Mouse (Mus musculus) erythroblast, embryonic 14.5 days (primary cell): ENCODE measurements around the gene Osbpl9. TPM values are rescaled to one million over a fixed set of nuclear protein-coding genes. Genes with fewer than 3 reads are reported as not detected.

ENCODE experiments used
- H3K27me3 ChIP-seq: 2 replicates; pipeline ENCODE4 v1.6.1; 2012; ENCODE audit warnings: inconsistent platforms; ENCODE audit not compliant: control insufficient read depth
- H3K36me3 ChIP-seq: 2 replicates; pipeline ENCODE4 v1.6.1; 2012; ENCODE audit warnings: mild to moderate bottlenecking, inconsistent platforms; ENCODE audit not compliant: control insufficient read depth
- H3K4me1 ChIP-seq: 2 replicates; pipeline ENCODE4 v1.6.1; 2012; ENCODE audit warnings: inconsistent platforms; ENCODE audit not compliant: control insufficient read depth
- H3K4me3 ChIP-seq: replicated peaks from 2 replicates; pipeline ENCODE3; 2012; ENCODE audit warnings: moderate library complexity, mild to moderate bottlenecking, inconsistent platforms
- H3K9me3 ChIP-seq: 2 replicates; pipeline ENCODE4 v1.6.1; 2012; ENCODE audit warnings: low read length, inconsistent platforms, mixed read lengths; ENCODE audit not compliant: control insufficient read depth
- GATA1 ChIP-seq: IDR thresholded peaks from 2 replicates; pipeline ENCODE4 v1.6.1; 2012; ENCODE audit warnings: low read length, inconsistent platforms, mixed read lengths
- TAL1 ChIP-seq: IDR thresholded peaks from 3 replicates; pipeline ENCODE4 v1.6.1; 2012; ENCODE audit warnings: low read length, inconsistent platforms, mixed read lengths
- polyA plus RNA-seq: library from polyadenylated mRNA; stranded (reverse); fragments of >175 nt; gene quantifications from 2 replicates; pipeline ENCODE4 v1.2.3, GENCODE M21; 2012

Osbpl9 gene
- polyA plus RNA-seq, 1 experiment, result 0.47 TPM

DNA sequence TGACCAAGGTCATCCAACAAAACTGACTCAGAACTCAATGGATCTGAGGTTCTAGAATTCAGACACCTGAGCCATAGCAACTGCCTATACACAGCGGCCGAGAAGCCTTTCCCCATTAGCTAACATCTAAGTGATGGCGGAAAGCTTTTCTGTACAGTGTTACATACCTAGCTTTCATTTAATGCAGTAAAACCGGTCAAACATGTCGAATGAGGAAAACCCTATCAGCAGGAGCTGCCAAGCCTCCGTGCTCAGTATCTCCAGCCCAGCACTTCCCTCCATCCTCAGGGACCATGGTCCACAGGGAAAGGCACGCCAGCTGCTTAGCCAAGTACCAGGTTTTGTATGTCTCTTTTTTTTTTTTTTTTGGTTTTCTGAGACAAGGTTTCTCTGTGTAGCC lies 123.1 kb downstream of the Osbpl9 start:
- H3K9me3 ChIP-seq, result no peaks in the 10 kb centered on the region
- no peaks in the 10 kb centered on the region for H3K27me3 ChIP-seq
- H3K36me3 ChIP-seq, result peaks cover 53% of the 10 kb centered on the region
- no peak overlapping the region for H3K4me3 ChIP-seq
- no peak for TF ChIP-seq TAL1
- TF ChIP-seq GATA1, result no peak
- H3K4me1 ChIP-seq, result no peaks in the 10 kb centered on the region

DNA sequence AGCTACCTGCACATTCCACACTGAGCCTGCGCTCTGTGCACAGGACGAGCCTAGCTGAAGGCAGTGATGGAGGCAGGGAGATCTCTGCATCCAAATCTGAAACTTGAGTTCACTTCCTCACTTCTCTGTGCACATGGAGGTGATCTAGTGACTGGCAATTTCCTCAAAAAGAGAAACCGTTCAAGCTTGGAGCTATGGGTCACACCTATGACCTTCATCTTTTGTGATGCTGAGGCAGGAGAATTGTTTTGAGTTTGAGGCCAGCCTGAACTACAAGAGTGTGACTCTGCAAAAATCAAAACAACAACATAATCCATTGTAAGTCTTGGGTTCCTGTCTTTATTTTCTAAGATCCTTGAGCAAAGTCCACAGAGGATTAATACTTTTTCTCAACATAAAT lies 128.8 kb downstream of the Osbpl9 start:
- H3K9me3 ChIP-seq, result no peaks in the 10 kb centered on the region
- TF ChIP-seq TAL1, result no peak
- TF ChIP-seq GATA1, result no peak
- no peaks in the 10 kb centered on the region for H3K27me3 ChIP-seq
- no peak overlapping the region for H3K4me3 ChIP-seq
- H3K36me3 ChIP-seq, result peaks cover 46% of the 10 kb centered on the region
- H3K4me1 ChIP-seq, result no peaks in the 10 kb centered on the region

DNA sequence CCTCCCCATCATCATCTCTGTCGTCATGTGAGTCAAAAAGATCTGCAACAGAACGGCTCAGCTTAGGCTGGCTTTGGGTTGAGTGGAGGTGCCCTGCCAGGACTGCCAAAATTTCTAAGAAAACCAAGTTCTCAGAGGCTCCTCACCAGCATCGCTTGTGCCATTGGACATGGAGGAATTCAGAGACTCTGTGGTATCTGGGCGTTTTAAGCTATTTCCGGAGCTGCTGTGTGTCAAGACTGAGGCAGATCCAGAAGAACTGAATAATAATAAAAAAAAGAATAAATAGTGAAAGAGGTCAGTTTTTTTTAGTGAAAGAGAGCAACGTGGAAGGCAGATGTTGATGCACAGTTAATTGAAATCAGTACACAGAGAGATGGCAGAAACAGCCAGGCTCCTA lies 129.2 kb downstream of the Osbpl9 start:
- no peak for TF ChIP-seq GATA1
- TF ChIP-seq TAL1, result no peak
- peaks cover 50% of the 10 kb centered on the region for H3K36me3 ChIP-seq

DNA sequence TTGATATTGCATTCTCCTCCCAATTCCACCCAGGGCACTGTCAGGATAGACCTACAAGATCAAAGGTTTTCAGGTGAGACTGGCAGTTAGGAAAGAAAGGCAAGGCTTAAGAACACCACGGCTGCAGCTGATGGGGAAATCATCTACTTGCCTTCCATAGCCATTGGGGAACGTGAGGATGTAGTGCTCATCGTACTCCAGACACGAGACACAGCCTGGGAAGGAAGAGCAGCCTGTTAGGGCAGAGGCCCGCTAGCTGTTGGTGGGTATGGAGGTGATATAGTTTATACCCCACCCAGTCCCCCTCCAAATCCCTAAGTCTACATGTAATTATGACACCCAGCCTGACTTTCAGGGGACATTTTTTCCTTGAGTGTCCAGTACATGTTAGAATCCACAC lies 136.4 kb downstream of the Osbpl9 start:
- H3K27me3 ChIP-seq, result no peaks in the 10 kb centered on the region
- H3K4me1 ChIP-seq, result no peaks in the 10 kb centered on the region
- peaks cover 93% of the 10 kb centered on the region for H3K36me3 ChIP-seq
- H3K9me3 ChIP-seq, result no peaks in the 10 kb centered on the region
- H3K4me3 ChIP-seq, result no peak overlapping the region
- TF ChIP-seq TAL1 (no peak), GATA1 (no peak)

More for the DNA sequence above, 129.2 kb downstream of the Osbpl9 start:
- no peak overlapping the region for H3K4me3 ChIP-seq
- no peaks in the 10 kb centered on the region for H3K27me3 ChIP-seq
- no peaks in the 10 kb centered on the region for H3K4me1 ChIP-seq
- H3K9me3 ChIP-seq, result no peaks in the 10 kb centered on the region

DNA sequence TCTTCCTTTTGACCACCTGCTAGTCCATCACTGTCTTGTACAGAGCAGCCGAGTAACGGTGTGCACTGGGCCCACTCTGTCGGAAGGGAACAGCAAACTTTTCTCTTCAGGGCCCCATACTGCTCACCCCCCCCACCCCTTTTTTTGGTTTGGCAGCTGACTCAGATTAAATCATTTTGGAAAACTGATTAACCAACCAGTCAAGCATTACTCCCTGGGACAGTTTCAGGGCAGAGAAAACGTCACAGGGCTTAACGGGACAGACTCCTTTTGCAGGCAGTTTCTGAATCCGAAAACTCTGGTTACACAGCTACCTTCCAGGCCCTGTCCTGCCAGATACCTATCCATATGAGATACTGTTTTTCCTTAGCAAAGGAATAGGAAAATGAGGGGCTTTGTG lies 137.1 kb downstream of the Osbpl9 start:
- no peaks in the 10 kb centered on the region for H3K9me3 ChIP-seq
- no peaks in the 10 kb centered on the region for H3K4me1 ChIP-seq
- TF ChIP-seq TAL1, result no peak
- TF ChIP-seq GATA1, result no peak
- H3K4me3 ChIP-seq, result no peak overlapping the region
- peaks cover 93% of the 10 kb centered on the region for H3K36me3 ChIP-seq
- no peaks in the 10 kb centered on the region for H3K27me3 ChIP-seq

DNA sequence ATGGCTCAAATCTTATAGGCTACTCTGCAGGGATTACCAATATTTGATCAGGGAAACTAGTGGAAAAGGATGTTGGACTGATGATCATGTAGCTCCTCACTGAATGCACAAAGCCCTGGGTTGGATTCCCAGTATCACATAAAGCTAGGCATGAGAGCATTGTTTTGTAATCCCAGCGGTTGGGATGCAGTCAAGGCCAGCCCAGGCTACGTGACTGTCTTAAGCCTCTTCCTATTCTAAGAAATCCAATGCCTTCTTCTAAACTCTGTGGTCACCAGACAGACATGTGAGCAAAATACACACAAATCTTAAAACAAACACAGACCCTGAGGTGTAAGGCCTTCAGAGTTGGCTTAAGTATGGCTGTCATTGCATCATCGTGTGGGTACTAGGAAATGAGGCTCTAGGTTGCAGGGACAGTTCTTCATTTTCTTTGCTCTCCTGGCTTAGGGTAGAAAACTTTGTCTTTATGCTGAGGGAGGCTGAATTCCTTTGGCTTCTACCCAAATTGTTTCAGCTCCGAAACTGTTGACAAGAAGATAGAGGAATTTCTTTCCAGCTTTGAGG lies 142.7 kb downstream of the Osbpl9 start:
- Histone ChIP-seq H3K36me3 (peaks cover 99% of the 10 kb centered on the region), H3K4me3 (no peak overlapping the region), H3K27me3 (no peaks in the 10 kb centered on the region), H3K9me3 (no peaks in the 10 kb centered on the region), H3K4me1 (no peaks in the 10 kb centered on the region)
- TF ChIP-seq GATA1 (no peak), TAL1 (no peak)

DNA sequence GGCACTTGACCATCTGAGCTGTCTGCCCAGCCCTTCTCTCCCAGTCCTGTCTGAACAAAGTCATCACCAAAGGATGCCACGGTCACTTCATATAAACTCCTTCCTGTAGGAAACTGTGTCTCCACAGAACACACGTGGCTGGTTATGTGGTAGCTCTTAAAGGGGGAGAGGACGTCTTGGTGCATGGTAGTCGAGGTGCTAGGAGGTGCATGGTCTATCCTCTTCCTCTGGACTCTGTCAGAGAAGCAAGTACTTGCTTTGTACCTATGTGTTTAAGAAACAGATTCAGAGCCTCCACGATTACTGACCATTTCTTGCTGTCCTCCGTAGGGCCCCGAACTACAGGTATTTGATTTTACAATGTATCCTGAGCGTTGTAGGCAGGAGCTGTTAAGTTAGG lies 144.4 kb downstream of the Osbpl9 start:
- no peaks in the 10 kb centered on the region for H3K9me3 ChIP-seq
- TF ChIP-seq GATA1 (no peak), TAL1 (no peak)
- H3K4me1 ChIP-seq, result no peaks in the 10 kb centered on the region
- peaks cover 97% of the 10 kb centered on the region for H3K36me3 ChIP-seq
- no peaks in the 10 kb centered on the region for H3K27me3 ChIP-seq
- no peak overlapping the region for H3K4me3 ChIP-seq

DNA sequence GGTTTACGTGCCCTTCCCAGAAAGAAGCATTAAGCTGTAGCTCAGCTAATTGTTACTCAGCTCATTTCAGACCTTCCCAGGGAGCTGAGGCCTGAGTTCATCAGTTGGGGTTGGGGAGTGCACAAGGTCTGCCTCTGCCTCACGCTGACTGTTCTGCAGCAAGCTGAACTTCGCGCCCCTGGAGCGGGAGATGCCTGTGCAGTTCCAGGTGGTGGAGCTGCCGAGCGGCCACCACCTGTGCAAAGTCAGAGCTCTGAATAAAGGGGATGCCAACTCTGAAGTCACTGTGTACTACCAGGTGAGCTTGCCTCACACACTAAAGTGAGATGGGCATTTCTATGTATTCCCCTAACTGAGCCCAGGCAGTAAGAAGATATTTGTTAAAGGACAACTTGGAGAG lies 145.7 kb downstream of the Osbpl9 start:
- Histone ChIP-seq H3K36me3 (peaks cover 97% of the 10 kb centered on the region), H3K4me1 (no peaks in the 10 kb centered on the region), H3K4me3 (no peak overlapping the region), H3K9me3 (no peaks in the 10 kb centered on the region), H3K27me3 (no peaks in the 10 kb centered on the region)
- TF ChIP-seq TAL1 (no peak), GATA1 (no peak)

DNA sequence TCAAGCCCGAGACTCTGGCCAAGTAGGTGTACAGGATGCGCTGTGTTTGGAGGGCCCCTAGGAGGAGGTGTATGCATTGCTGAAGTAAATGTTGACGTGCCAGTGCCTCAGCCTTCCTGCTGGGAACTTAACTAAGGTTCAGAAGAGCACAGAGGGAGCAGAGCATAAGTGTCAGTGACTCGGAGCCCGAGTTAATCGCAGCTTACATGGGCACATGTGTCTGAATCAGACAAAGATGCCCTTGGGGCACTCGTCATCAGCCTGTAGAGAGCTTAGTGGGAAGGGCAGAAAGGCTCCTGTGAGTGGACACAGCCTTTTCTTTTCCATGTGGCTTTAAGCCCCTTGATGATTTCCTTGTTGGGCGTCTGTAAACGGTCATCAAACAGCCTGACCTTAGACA lies 148.1 kb downstream of the Osbpl9 start:
- no peak overlapping the region for H3K4me3 ChIP-seq
- no peaks in the 10 kb centered on the region for H3K27me3 ChIP-seq
- H3K4me1 ChIP-seq, result no peaks in the 10 kb centered on the region
- H3K36me3 ChIP-seq, result peaks cover 97% of the 10 kb centered on the region
- no peak for TF ChIP-seq GATA1
- H3K9me3 ChIP-seq, result no peaks in the 10 kb centered on the region

DNA sequence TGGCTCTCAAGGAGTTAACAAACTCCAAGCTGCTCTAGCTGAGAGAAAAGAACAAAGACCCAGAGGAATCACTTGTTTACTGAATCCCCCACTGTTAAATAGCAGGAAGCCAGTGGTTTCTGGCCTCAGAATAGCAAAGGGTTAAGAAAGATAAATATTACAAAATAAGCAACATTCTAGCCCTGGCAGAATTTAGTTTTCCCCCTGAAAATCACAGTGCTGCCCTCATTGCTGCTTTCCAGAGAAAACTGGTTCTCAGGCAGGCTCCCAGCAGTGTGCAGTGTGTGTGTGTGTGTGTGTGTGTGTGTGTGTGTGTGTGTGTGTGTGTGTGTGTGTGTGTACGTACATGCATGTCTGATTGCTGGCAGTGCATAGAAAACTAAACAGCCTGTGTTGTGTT lies 149.8 kb downstream of the Osbpl9 start:
- Histone ChIP-seq H3K27me3 (no peaks in the 10 kb centered on the region), H3K9me3 (no peaks in the 10 kb centered on the region), H3K4me1 (no peaks in the 10 kb centered on the region), H3K4me3 (no peak overlapping the region), H3K36me3 (peaks cover 94% of the 10 kb centered on the region)
- no peak for TF ChIP-seq GATA1
- TF ChIP-seq TAL1, result no peak
